Mouse (Mus musculus): ENCODE data around the gene Tekt4. TPM values are rescaled to one million over a fixed set of nuclear protein-coding genes. Genes with fewer than 3 reads are reported as not detected.

The Tekt4 gene
- total and polyA plus RNA-seq, 2 experiments: not detected

GRCm38 (mm10) chr17:25433617-25434606 lies 20.5 kb upstream of the Tekt4 start, which contains the start of gene Cacna1h:
TSS of gene Cacna1h (minus strand) at chr17:25433783.
- Histone ChIP-seq H3K4me3 (ENCODE audit: insufficient read depth, low read depth, low read length) (peak within 1 kb of the TSS; percentile 25; the same call in 1 of the 2 replicates), H3K79me2 (ENCODE audit: control insufficient read depth, insufficient read depth, low read length) (no peaks in the 10 kb centered on the region), H3K27ac (replicated peaks; ENCODE audit: insufficient read depth, low read depth, low read length) (no peak within 1 kb of the TSS), H3K9ac (ENCODE audit: low read depth, low read length) (no peak within 1 kb of the TSS), H3K27me3 (ENCODE audit: control insufficient read depth, insufficient read depth, low read length) (peaks cover 20% of the 10 kb centered on the region), H3K4me1 (ENCODE audit: control insufficient read depth, insufficient read depth, low read length) (no peaks in the 10 kb centered on the region), H3K36me3 (ENCODE audit: control insufficient read depth, insufficient read depth, low read length) (no peaks in the 10 kb centered on the region)
- no peak for DNase-seq (ENCODE audit: extremely low read depth, low read depth, low spot score)
- 4% methylated on average over 94 of the region's 103 CpGs for WGBS
- TF ChIP-seq CTCF (IDR thresholded peaks at IDR 0.05; ENCODE audit: low read depth, low read length) (no peak), POLR2A (IDR thresholded peaks at IDR 0.05; ENCODE audit: extremely low read depth, insufficient read depth, low read length) (no peak)

GRCm38 (mm10) chr17:25441417-25441816 lies 13.0 kb upstream of the Tekt4 start:
- TF ChIP-seq POLR2A (IDR thresholded peaks at IDR 0.05; ENCODE audit: extremely low read depth, insufficient read depth, low read length): no peak
- TF ChIP-seq CTCF (IDR thresholded peaks at IDR 0.05; ENCODE audit: low read depth, low read length): no peak
- no peak overlapping the region for H3K4me3 ChIP-seq (ENCODE audit: insufficient read depth, low read depth, low read length)
- H3K9ac ChIP-seq (ENCODE audit: low read depth, low read length): no peak overlapping the region
- no peak for DNase-seq (ENCODE audit: extremely low read depth, low read depth, low spot score)
- WGBS: 47% methylated on average over 6 of the region's 6 CpGs
- no peaks in the 10 kb centered on the region for H3K79me2 ChIP-seq (ENCODE audit: control insufficient read depth, insufficient read depth, low read length)
- H3K36me3 ChIP-seq (ENCODE audit: control insufficient read depth, insufficient read depth, low read length): no peaks in the 10 kb centered on the region
- peaks cover 2% of the 10 kb centered on the region; the same call in 1 of the 2 replicates for H3K4me1 ChIP-seq (ENCODE audit: control insufficient read depth, insufficient read depth, low read length)
- no peak overlapping the region for H3K27ac ChIP-seq (replicated peaks; ENCODE audit: insufficient read depth, low read depth, low read length)
- no peaks in the 10 kb centered on the region; the same call in 1 of the 2 replicates for H3K27me3 ChIP-seq (ENCODE audit: control insufficient read depth, insufficient read depth, low read length)

GRCm38 (mm10) chr17:25442889-25443288 lies 11.5 kb upstream of the Tekt4 start:
- TF ChIP-seq CTCF (IDR thresholded peaks at IDR 0.05; ENCODE audit: low read depth, low read length): no peak
- TF ChIP-seq POLR2A (IDR thresholded peaks at IDR 0.05; ENCODE audit: extremely low read depth, insufficient read depth, low read length): no peak
- Histone ChIP-seq H3K79me2 (ENCODE audit: control insufficient read depth, insufficient read depth, low read length) (no peaks in the 10 kb centered on the region), H3K27ac (replicated peaks; ENCODE audit: insufficient read depth, low read depth, low read length) (no peak overlapping the region), H3K9ac (ENCODE audit: low read depth, low read length) (no peak overlapping the region), H3K4me1 (ENCODE audit: control insufficient read depth, insufficient read depth, low read length) (peaks cover 4% of the 10 kb centered on the region), H3K4me3 (ENCODE audit: insufficient read depth, low read depth, low read length) (no peak overlapping the region), H3K36me3 (ENCODE audit: control insufficient read depth, insufficient read depth, low read length) (no peaks in the 10 kb centered on the region), H3K27me3 (ENCODE audit: control insufficient read depth, insufficient read depth, low read length) (no peaks in the 10 kb centered on the region; the same call in 1 of the 2 replicates)
- 80% methylated on average over 3 of the region's 3 CpGs for WGBS
- no peak for DNase-seq (ENCODE audit: extremely low read depth, low read depth, low spot score)

GRCm38 (mm10) chr17:25445074-25445473 lies 9.3 kb upstream of the Tekt4 start:
- TF ChIP-seq POLR2A (IDR thresholded peaks at IDR 0.05; ENCODE audit: extremely low read depth, insufficient read depth, low read length): no peak
- TF ChIP-seq CTCF (IDR thresholded peaks at IDR 0.05; ENCODE audit: low read depth, low read length): no peak
- 9% methylated on average over 4 of the region's 4 CpGs for whole genome bisulfite sequencing
- H3K4me3 ChIP-seq (ENCODE audit: insufficient read depth, low read depth, low read length): no peak overlapping the region

GRCm38 (mm10) chr17:25445841-25446240 lies 8.6 kb upstream of the Tekt4 start:
- H3K27me3 ChIP-seq (ENCODE audit: control insufficient read depth, insufficient read depth, low read length): no peaks in the 10 kb centered on the region; the same call in 1 of the 2 replicates
- TF ChIP-seq CTCF (IDR thresholded peaks at IDR 0.05; ENCODE audit: low read depth, low read length) (no peak), POLR2A (IDR thresholded peaks at IDR 0.05; ENCODE audit: extremely low read depth, insufficient read depth, low read length) (no peak)
- no peak overlapping the region for H3K9ac ChIP-seq (ENCODE audit: low read depth, low read length)
- WGBS: 21% methylated on average over 3 of the region's 3 CpGs
- DNase-seq (ENCODE audit: extremely low read depth, low read depth, low spot score): peak; percentile 93
- no peak overlapping the region for H3K27ac ChIP-seq (replicated peaks; ENCODE audit: insufficient read depth, low read depth, low read length)
- no peak overlapping the region for H3K4me3 ChIP-seq (ENCODE audit: insufficient read depth, low read depth, low read length)
- H3K36me3 ChIP-seq (ENCODE audit: control insufficient read depth, insufficient read depth, low read length): no peaks in the 10 kb centered on the region
- no peaks in the 10 kb centered on the region for H3K79me2 ChIP-seq (ENCODE audit: control insufficient read depth, insufficient read depth, low read length)
- H3K4me1 ChIP-seq (ENCODE audit: control insufficient read depth, insufficient read depth, low read length): peaks cover 18% of the 10 kb centered on the region

More at GRCm38 (mm10) chr17:25445074-25445473, 9.3 kb upstream of the Tekt4 start:
- DNase-seq (ENCODE audit: extremely low read depth, low read depth, low spot score): peak; percentile 89
- H3K27me3 ChIP-seq (ENCODE audit: control insufficient read depth, insufficient read depth, low read length): no peaks in the 10 kb centered on the region; the same call in 1 of the 2 replicates
- peaks cover 18% of the 10 kb centered on the region for H3K4me1 ChIP-seq (ENCODE audit: control insufficient read depth, insufficient read depth, low read length)
- H3K36me3 ChIP-seq (ENCODE audit: control insufficient read depth, insufficient read depth, low read length): no peaks in the 10 kb centered on the region
- no peak overlapping the region for H3K27ac ChIP-seq (replicated peaks; ENCODE audit: insufficient read depth, low read depth, low read length)
- H3K79me2 ChIP-seq (ENCODE audit: control insufficient read depth, insufficient read depth, low read length): no peaks in the 10 kb centered on the region
- H3K9ac ChIP-seq (ENCODE audit: low read depth, low read length): no peak overlapping the region

Measured in liver, adult 2 months (tissue).